Mouse (Mus musculus): ENCODE data around the gene Mdh2. TPM values are rescaled to one million over a fixed set of nuclear protein-coding genes. Genes with fewer than 3 reads are reported as not detected.

The Mdh2 gene
- total RNA-seq (2023) = 100 to 1,000 TPM; 153 to 177 TPM

DNA sequence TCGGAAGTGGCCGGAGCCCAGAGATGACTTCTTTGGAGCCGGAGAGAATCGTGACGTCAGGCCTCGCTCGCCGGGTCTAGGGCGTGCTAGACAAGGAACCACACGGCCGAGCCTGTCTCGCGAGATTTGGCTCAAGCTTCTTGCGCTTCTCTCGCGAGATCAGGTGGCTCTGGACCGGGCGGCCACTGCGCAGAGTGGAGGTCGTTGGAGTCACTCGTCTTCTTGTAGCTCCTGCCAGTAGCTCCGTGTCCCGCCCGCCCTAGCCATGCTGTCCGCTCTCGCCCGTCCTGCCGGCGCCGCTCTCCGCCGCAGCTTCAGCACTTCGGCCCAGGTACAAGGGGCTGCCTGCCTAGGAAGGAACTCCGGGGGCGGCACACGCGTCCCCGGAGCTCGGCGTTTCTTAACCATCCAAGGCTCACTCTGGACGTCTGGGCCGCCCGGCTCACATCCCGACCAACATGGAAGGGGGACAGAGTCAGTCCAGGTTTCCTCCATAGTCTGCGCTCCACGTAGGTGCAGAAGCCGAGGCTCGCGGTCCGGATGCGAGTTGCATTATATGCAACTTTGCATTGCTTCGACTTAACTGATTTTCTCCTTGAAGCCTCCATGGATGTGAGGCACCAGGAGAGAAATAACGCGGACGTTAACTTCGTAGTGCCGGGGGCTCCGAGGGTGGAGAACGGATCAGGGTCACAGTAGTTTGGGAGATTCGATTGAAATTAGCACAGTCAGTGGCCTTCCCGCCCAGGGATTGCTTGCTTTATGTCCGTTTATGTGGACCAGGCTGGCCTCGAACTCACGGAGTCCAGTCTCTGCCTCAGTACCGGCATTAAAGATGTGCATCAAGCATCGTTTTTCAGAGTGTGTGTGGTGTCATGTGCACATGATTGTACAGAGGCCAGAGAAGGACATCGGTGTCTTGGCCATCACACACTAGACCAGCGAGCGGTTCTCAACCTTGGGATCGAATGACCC lies at the start of gene Mdh2:
TSS of gene Mdh2 (plus strand) at position 10 of the 975 bp plus-strand sequence.

GRCm38 (mm10) chr5:135743741-135744609 lies 34.3 kb upstream of the Mdh2 start, which contains the start of gene Tmem120a:
Tmem120a (minus strand) TSS chr5:135744448.

DNA sequence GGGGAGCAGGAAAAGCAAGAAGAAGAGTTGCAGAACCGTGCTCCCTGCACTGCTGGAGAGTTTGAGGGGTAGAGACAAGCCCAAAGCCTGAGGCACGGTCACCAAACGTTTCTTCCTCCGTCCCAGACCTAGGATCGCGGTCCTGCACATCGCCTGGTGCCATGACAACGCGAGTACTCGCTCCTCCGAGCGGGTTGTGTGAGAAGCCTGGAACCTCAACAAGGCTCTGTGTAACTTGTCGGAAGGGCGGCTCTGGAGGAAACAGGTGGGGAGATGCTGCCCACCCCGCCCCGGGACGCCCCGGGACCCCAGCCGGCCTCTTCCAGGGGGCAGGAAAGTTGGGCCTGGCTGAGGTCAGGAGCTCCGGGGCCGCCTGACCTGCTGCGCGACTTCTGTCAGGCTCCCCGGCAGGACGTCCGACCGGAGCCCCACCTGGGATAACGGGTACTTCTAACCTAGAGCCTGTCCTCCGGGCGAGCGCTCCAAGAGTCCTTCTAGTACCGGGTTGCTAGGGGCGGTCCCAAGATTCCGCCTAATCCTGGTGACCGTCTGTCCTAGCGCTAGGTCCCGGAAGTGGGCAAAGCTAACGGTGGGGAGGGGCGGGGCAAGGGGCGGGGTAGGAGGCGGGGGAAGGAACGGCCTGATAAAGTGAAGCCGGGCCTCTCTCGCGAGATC lies 347 bp upstream of the Mdh2 start, which contains the start of gene Styxl1:
TSS of gene Styxl1 (minus strand) at position 590 of the 675 bp plus-strand sequence.

GRCm38 (mm10) chr5:135806555-135807262 lies 28.4 kb downstream of the Mdh2 start, which contains the start of gene Srrm3:
Srrm3 (plus strand) TSS chr5:135806890.

Other genes with a start within 250 kb of the Mdh2 start
- 10 to 100 TPM; 54.1 to 54.8 TPM for gene Hip1, start 233.4 kb upstream of the Mdh2 start, total RNA-seq (2023)
- gene Ccl26, start 214.9 kb upstream of the Mdh2 start, total RNA-seq (2023) = not detected
- 1 to 10 TPM in 1 of 2 experiments, not detected in 1; 1.1 TPM for gene Ccl24, start 205.4 kb upstream of the Mdh2 start, total RNA-seq (2023)
- gene Rhbdd2, start 145.9 kb upstream of the Mdh2 start, total RNA-seq (2023) = 10 to 100 TPM; 17.7 to 29.4 TPM
- gene Por, start 108.4 kb upstream of the Mdh2 start, total RNA-seq (2023) = 10 to 100 TPM; 44.9 TPM
- gene Tmem120a, start 34.0 kb upstream of the Mdh2 start, total RNA-seq (2023) = 10 to 100 TPM; 13.6 to 21.1 TPM
- gene Styxl1, start 95 bp upstream of the Mdh2 start, total RNA-seq (2023) = not detected
- not detected for gene Srrm3, start 28.4 kb downstream of the Mdh2 start, total RNA-seq (2023)
- gene Hspb1, start 109.4 kb downstream of the Mdh2 start, total RNA-seq (2023) = 1 to 10 TPM in 1 of 2 experiments, not detected in 1; 1.7 TPM
- gene Ywhag, start 156.1 kb downstream of the Mdh2 start, total RNA-seq (2023) = 100 to 1,000 TPM; 100 to 105 TPM
- 1 to 10 TPM in 1 of 2 experiments, under 1 TPM in 1; 0.80 to 2.8 TPM for gene Ssc4d, start 196.1 kb downstream of the Mdh2 start, total RNA-seq (2023)
- gene Zp3, start 201.6 kb downstream of the Mdh2 start, total RNA-seq (2023) = not detected
- 10 to 100 TPM; 35.6 to 36.0 TPM for gene Dtx2, start 216.3 kb downstream of the Mdh2 start, total RNA-seq (2023)

All from B cell, adult 67 days (primary cell).